Mouse (Mus musculus): ENCODE measurements around the gene Acbd7. TPM values are rescaled to one million over a fixed set of nuclear protein-coding genes. Genes with fewer than 3 reads are reported as not detected.

Acbd7 gene
- polyA plus RNA-seq (2015; fragmentation: Illumina TruSeq; extraction: RNeasy Lipid Tissue Mini Kit (QIAGEN cat#74804); ENCODE audit: insufficient read depth, low read depth, low replicate concordance), result not detected

DNA sequence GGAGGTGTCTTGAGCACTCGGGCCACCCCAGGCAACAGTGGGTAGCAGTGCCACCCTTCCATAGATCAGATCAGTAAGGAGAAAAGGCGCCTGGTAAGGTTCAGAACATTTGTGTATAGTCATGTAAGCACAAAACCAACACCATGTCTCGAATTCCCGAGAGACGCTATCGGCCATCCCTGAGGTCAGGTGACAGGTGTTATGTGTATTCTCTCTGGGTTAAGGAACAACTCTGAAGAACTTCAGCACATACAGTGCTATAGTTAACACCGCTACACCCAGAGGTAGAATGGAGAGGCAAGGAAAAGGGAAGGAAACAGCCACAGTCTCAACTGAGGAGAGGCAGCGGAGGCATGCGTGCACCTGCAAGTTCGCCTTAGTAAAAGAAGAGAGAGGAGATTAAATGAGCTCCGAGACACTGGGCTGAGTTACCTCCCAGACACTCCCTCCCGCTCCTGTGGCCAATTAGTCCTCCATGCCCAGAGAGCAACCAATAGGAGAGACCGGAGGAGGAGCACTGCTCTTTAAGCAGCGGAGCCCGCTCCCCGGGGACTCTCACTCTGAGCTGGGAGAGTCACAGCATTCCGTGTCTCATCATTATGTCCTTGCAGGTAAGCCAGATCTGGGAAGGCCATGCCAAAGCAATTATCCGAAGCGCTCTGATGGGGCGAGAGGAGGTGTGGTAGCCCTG is at the start of gene Acbd7:
Gene Acbd7, plus strand, starts transcription at position 558 of the 691 bp plus-strand sequence.

DNA sequence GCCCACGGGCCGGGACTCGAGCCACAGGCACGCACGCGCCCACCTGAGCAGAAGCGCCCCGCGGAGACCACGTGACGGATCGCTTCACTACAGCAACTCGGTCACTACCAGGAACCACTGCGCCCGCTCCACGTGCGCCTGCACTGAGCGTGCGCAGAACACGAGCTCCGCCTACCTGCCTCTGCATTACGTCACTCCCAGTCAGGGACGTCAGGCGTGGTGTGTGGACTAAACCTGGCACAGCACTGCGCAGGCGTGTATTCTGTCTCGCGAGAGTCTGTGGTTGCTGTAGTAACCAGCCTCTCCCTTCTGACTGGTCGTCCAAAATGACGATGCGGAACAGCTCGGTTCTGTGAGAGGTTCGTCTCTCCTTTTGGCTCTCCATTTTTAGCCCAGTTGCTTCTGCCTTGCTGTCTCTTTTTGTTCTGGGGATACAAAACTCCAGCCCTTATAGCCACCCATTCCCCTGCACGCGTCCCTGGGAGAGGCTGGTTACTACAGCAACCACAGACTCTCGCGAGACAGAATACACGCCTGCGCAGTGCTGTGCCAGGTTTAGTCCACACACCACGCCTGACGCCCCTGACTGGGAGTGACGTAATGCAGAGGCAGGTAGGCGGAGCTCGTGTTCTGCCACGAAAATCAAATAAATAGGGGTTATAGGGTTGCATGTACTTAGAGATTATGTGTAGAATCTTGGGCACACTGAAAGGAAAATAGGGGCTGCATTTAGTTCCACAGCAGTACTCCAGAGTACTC is 3.3 kb upstream of the Acbd7 start, which contains the start of gene Rpp38:
Gene Rpp38, minus strand, starts transcription at position 160 of the 759 bp plus-strand sequence.

Other genes with a start within 250 kb of the Acbd7 start
- 5.4 TPM for gene Fam171a1, start 221.9 kb upstream of the Acbd7 start, polyA plus RNA-seq (2015; fragmentation: Illumina TruSeq; extraction: RNeasy Lipid Tissue Mini Kit (QIAGEN cat#74804); ENCODE audit: insufficient read depth, low read depth, low replicate concordance)
- gene Nmt2, start 52.0 kb upstream of the Acbd7 start, polyA plus RNA-seq (2015; fragmentation: Illumina TruSeq; extraction: RNeasy Lipid Tissue Mini Kit (QIAGEN cat#74804); ENCODE audit: insufficient read depth, low read depth, low replicate concordance), result 7.4 TPM
- 4.8 TPM for gene Rpp38, start 3.5 kb upstream of the Acbd7 start, polyA plus RNA-seq (2015; fragmentation: Illumina TruSeq; extraction: RNeasy Lipid Tissue Mini Kit (QIAGEN cat#74804); ENCODE audit: insufficient read depth, low read depth, low replicate concordance)
- not detected for gene Olah, start 61.0 kb downstream of the Acbd7 start, polyA plus RNA-seq (2015; fragmentation: Illumina TruSeq; extraction: RNeasy Lipid Tissue Mini Kit (QIAGEN cat#74804); ENCODE audit: insufficient read depth, low read depth, low replicate concordance)
- not detected for gene Meig1, start 86.5 kb downstream of the Acbd7 start, polyA plus RNA-seq (2015; fragmentation: Illumina TruSeq; extraction: RNeasy Lipid Tissue Mini Kit (QIAGEN cat#74804); ENCODE audit: insufficient read depth, low read depth, low replicate concordance)
- gene Dclre1c, start 88.0 kb downstream of the Acbd7 start, polyA plus RNA-seq (2015; fragmentation: Illumina TruSeq; extraction: RNeasy Lipid Tissue Mini Kit (QIAGEN cat#74804); ENCODE audit: insufficient read depth, low read depth, low replicate concordance), result 2.3 TPM
- 0.50 TPM for gene Suv39h2, start 138.9 kb downstream of the Acbd7 start, polyA plus RNA-seq (2015; fragmentation: Illumina TruSeq; extraction: RNeasy Lipid Tissue Mini Kit (QIAGEN cat#74804); ENCODE audit: insufficient read depth, low read depth, low replicate concordance)
- gene Gm45902, start 176.6 kb downstream of the Acbd7 start, polyA plus RNA-seq (2015; fragmentation: Illumina TruSeq; extraction: RNeasy Lipid Tissue Mini Kit (QIAGEN cat#74804); ENCODE audit: insufficient read depth, low read depth, low replicate concordance), result 0.55 TPM
- gene Hspa14, start 176.6 kb downstream of the Acbd7 start, polyA plus RNA-seq (2015; fragmentation: Illumina TruSeq; extraction: RNeasy Lipid Tissue Mini Kit (QIAGEN cat#74804); ENCODE audit: insufficient read depth, low read depth, low replicate concordance), result 6.8 TPM
- gene Cdnf, start 176.9 kb downstream of the Acbd7 start, polyA plus RNA-seq (2015; fragmentation: Illumina TruSeq; extraction: RNeasy Lipid Tissue Mini Kit (QIAGEN cat#74804); ENCODE audit: insufficient read depth, low read depth, low replicate concordance), result not detected
- 6.4 TPM for gene Fam107b, start 234.3 kb downstream of the Acbd7 start, polyA plus RNA-seq (2015; fragmentation: Illumina TruSeq; extraction: RNeasy Lipid Tissue Mini Kit (QIAGEN cat#74804); ENCODE audit: insufficient read depth, low read depth, low replicate concordance)

All from pancreas, adult 10 weeks (tissue).